Mouse (Mus musculus) forebrain, embryonic 14.5 days (tissue): Measurements from ENCODE around the gene Nptx2. TPM values are rescaled to one million over a fixed set of nuclear protein-coding genes. Genes with fewer than 3 reads are reported as not detected.

ENCODE experiments used
- ATAC-seq: fragments of 200-750 bp; cut with Nextera tagmentation; 2 replicates; pipeline ENCODE4 v1.8.0; 2017; ENCODE audit warnings: mild to moderate bottlenecking, moderate library complexity
- DNase-seq: peaks from one replicate; pipeline ENCODE4 v3.0.0-alpha.2; 2015; ENCODE audit warnings: low spot score
- H3K27ac ChIP-seq: fragments of 300-500 bp; sonication (generic); 2 replicates; pipeline ENCODE4 v1.5.1; 2014; ENCODE audit warnings: low read depth, mild to moderate bottlenecking, control low read depth, low read length, moderate library complexity
- H3K27me3 ChIP-seq: fragments of 300-500 bp; sonication (generic); replicated peaks from 2 replicates; pipeline ENCODE4 v1.6.1; 2014; ENCODE audit warnings: low read length, control low read depth, mixed read lengths; ENCODE audit not compliant: control insufficient read depth, insufficient read depth
- H3K36me3 ChIP-seq: fragments of 300-500 bp; sonication (generic); 2 replicates; pipeline ENCODE4 v1.6.1; 2014; ENCODE audit warnings: low read length, control low read depth; ENCODE audit not compliant: control insufficient read depth, insufficient read depth
- H3K4me1 ChIP-seq: fragments of 300-500 bp; sonication (generic); 2 replicates; pipeline ENCODE4 v1.6.1; 2014; ENCODE audit warnings: antibody characterized with exemption, low read length, control low read depth; ENCODE audit not compliant: control insufficient read depth, insufficient read depth
- H3K4me2 ChIP-seq: fragments of 300-500 bp; sonication (generic); 2 replicates; pipeline ENCODE4 v1.6.1; 2014; ENCODE audit warnings: mild to moderate bottlenecking, control low read depth, low read length
- H3K4me3 ChIP-seq: fragments of 300-500 bp; sonication (generic); 2 replicates; pipeline ENCODE4 v1.5.1; 2014; ENCODE audit warnings: low read depth, low read length, control low read depth
- H3K9ac ChIP-seq: fragments of 300-500 bp; sonication (generic); 2 replicates; pipeline ENCODE4 v1.6.1; 2014; ENCODE audit warnings: mild to moderate bottlenecking, low read length, control low read depth, moderate library complexity
- H3K9me3 ChIP-seq: fragments of 300-500 bp; sonication (generic); replicated peaks from 2 replicates; pipeline ENCODE4 v1.6.1; 2016; ENCODE audit warnings: low read length, control low read depth, mixed read lengths; ENCODE audit not compliant: control insufficient read depth
- WGBS: fragments of 180-500 bp; shearing (Covaris S2); extraction: QIAGEN DNeasy Blood & Tissue Kit; methylation state at CpG from one replicate; pipeline ENCODE4 v1.1.7; 2014; 5-methylcytosine and 5-hydroxymethylcytosine counted together
- polyA plus RNA-seq: library from polyadenylated mRNA; unstranded; fragments of >200 nt; fragmentation: Nextera tagmentation; extraction: Ambion mirVana; gene quantifications from 2 replicates; pipeline ENCODE4 v1.2.1, GENCODE M21; 2014

The Nptx2 gene
- polyA plus RNA-seq, 1 experiment from 2014 or later = 3.0 TPM

- ATAC-seq (peak; percentile 77), DNase-seq (peak; percentile 80)
- Histone ChIP-seq H3K27me3 (no peaks in the 10 kb centered on the region), H3K9me3 (no peaks in the 10 kb centered on the region), H3K4me2 (no peak overlapping the region), H3K36me3 (no peaks in the 10 kb centered on the region), H3K9ac (0 out of 2 replicates have a peak overlapping the region, but pooled peaks have one; percentile 18), H3K4me1 (peaks cover 25% of the 10 kb centered on the region), H3K4me3 (no peak overlapping the region), H3K27ac (peak overlapping the region; percentile 84)
- 2% methylated on average over 9 of the region's 10 CpGs for WGBS
Measured at GRCm38 (mm10) chr5:144556710-144557109, 11.0 kb downstream of the Nptx2 start.

- no peaks in the 10 kb centered on the region for H3K27me3 ChIP-seq
- no peaks in the 10 kb centered on the region for H3K36me3 ChIP-seq
- peak overlapping the region; percentile 84; the same call in 1 of the 2 replicates for H3K27ac ChIP-seq
- no peak overlapping the region for H3K4me3 ChIP-seq
- DNase-seq (peak; percentile 23), ATAC-seq (no peak)
- H3K9ac ChIP-seq = no peak overlapping the region
- H3K9me3 ChIP-seq = no peaks in the 10 kb centered on the region
- no peak overlapping the region for H3K4me2 ChIP-seq
- H3K4me1 ChIP-seq = peaks cover 25% of the 10 kb centered on the region
- 35% methylated on average over 8 of the region's 8 CpGs for WGBS
Measured at GRCm38 (mm10) chr5:144557363-144557762, 11.7 kb downstream of the Nptx2 start.

GRCm38 (mm10) chr5:144558481-144558880 lies 12.8 kb downstream of the Nptx2 start:
- Histone ChIP-seq H3K4me2 (no peak overlapping the region), H3K4me3 (no peak overlapping the region), H3K9me3 (no peaks in the 10 kb centered on the region), H3K9ac (no peak overlapping the region), H3K27ac (peak overlapping the region; percentile 33; the same call in 1 of the 2 replicates), H3K36me3 (no peaks in the 10 kb centered on the region), H3K27me3 (no peaks in the 10 kb centered on the region), H3K4me1 (peaks cover 25% of the 10 kb centered on the region)
- ATAC-seq (no peak), DNase-seq (no peak)

- Histone ChIP-seq H3K4me1 (no peaks in the 10 kb centered on the region), H3K4me3 (no peak overlapping the region), H3K27me3 (no peaks in the 10 kb centered on the region), H3K27ac (no peak overlapping the region), H3K9me3 (no peaks in the 10 kb centered on the region), H3K36me3 (no peaks in the 10 kb centered on the region), H3K9ac (no peak overlapping the region), H3K4me2 (no peak overlapping the region)
- DNase-seq (no peak), ATAC-seq (peak; percentile 52; the same call in 1 of the 2 replicates)
- WGBS = 21% methylated on average over 4 of the region's 4 CpGs
Measured at GRCm38 (mm10) chr5:144565739-144566138, 20.0 kb downstream of the Nptx2 start.

GRCm38 (mm10) chr5:144585100-144585499 lies 39.4 kb downstream of the Nptx2 start:
- no peaks in the 10 kb centered on the region for H3K4me1 ChIP-seq
- no peaks in the 10 kb centered on the region for H3K27me3 ChIP-seq
- 87% methylated on average over 5 of the region's 5 CpGs for WGBS
- H3K4me2 ChIP-seq = no peak overlapping the region
- no peaks in the 10 kb centered on the region for H3K36me3 ChIP-seq
- DNase-seq (no peak), ATAC-seq (no peak)
- no peaks in the 10 kb centered on the region; the same call in 1 of the 2 replicates for H3K9me3 ChIP-seq
- H3K9ac ChIP-seq = no peak overlapping the region
- H3K27ac ChIP-seq = no peak overlapping the region
- H3K4me3 ChIP-seq = no peak overlapping the region

- Histone ChIP-seq H3K4me2 (no peak overlapping the region), H3K27me3 (no peaks in the 10 kb centered on the region), H3K4me1 (peaks cover 5% of the 10 kb centered on the region; the same call in 1 of the 2 replicates), H3K9ac (no peak overlapping the region), H3K27ac (peak overlapping the region; percentile 48; the same call in 1 of the 2 replicates), H3K36me3 (no peaks in the 10 kb centered on the region), H3K4me3 (no peak overlapping the region), H3K9me3 (no peaks in the 10 kb centered on the region; the same call in 1 of the 2 replicates)
- WGBS = 16% methylated on average over 12 of the region's 12 CpGs
- DNase-seq = peak; percentile 69
- peak; percentile 66 for ATAC-seq
Measured at GRCm38 (mm10) chr5:144591248-144591880, 45.7 kb downstream of the Nptx2 start.

- H3K4me1 ChIP-seq = peaks cover 5% of the 10 kb centered on the region; the same call in 1 of the 2 replicates
- no peaks in the 10 kb centered on the region for H3K27me3 ChIP-seq
- ATAC-seq (no peak), DNase-seq (no peak)
- no peak overlapping the region for H3K27ac ChIP-seq
- no peaks in the 10 kb centered on the region for H3K36me3 ChIP-seq
- no peaks in the 10 kb centered on the region; the same call in 1 of the 2 replicates for H3K9me3 ChIP-seq
- 93% methylated on average over 9 of the region's 9 CpGs for WGBS
- no peak overlapping the region for H3K4me3 ChIP-seq
- H3K4me2 ChIP-seq = no peak overlapping the region
- no peak overlapping the region for H3K9ac ChIP-seq
Measured at GRCm38 (mm10) chr5:144594796-144595195, 49.1 kb downstream of the Nptx2 start.

Other genes starting within 250 kb of the Nptx2 start
- gene Baiap2l1, start 187.8 kb upstream of the Nptx2 start, polyA plus RNA-seq = 0.81 and 1.1 TPM in 2 replicates
- 108 and 139 TPM in 2 replicates for gene Tmem130, start 215.9 kb downstream of the Nptx2 start, polyA plus RNA-seq
- gene Trrap, start 221.8 kb downstream of the Nptx2 start, polyA plus RNA-seq = 54.0 and 63.6 TPM in 2 replicates